Mouse (Mus musculus) MEL (cell line): ENCODE results near the gene Faim2. TPM values are rescaled to one million over a fixed set of nuclear protein-coding genes. Genes with fewer than 3 reads are reported as not detected.

Experiments
- DNase-seq: peaks from one replicate; pipeline ENCODE4 v3.0.0; 2011; ENCODE audit warnings: low read depth, low spot score
- H3K27ac ChIP-seq: 2 replicates; pipeline ENCODE4 v1.5.1; 2012; ENCODE audit warnings: low read depth, mild to moderate bottlenecking, control low read depth, low read length, moderate library complexity; ENCODE audit not compliant: control insufficient read depth
- H3K27me3 ChIP-seq, 2 experiments: fragments of 150-350 bp in 1 of 2; sonication (generic) in 1 of 2; 2 replicates each; pipeline ENCODE4 v1.6.1; 2012; ENCODE audit warnings: low read length in 2 of 2, mild to moderate bottlenecking in 2 of 2, improper control_type of control experiment in 1 of 2, moderate library complexity in 1 of 2; ENCODE audit not compliant: insufficient read depth in 2 of 2, control insufficient read depth in 1 of 2
- H3K36me3 ChIP-seq, 2 experiments: 2 replicates each; pipeline ENCODE4 v1.6.1; 2012 to 2014; ENCODE audit warnings: low read length in 2 of 2, improper control_type of control experiment in 1 of 2, inconsistent platforms in 1 of 2, mild to moderate bottlenecking in 1 of 2; ENCODE audit not compliant: insufficient read depth in 2 of 2, control insufficient read depth in 1 of 2
- H3K4me1 ChIP-seq, 2 experiments: fragments of 150-350 bp in 1 of 2; sonication (generic) in 1 of 2; 2 replicates each; pipeline ENCODE4 v1.6.1; 2012; ENCODE audit warnings: low read length in 2 of 2, improper control_type of control experiment in 1 of 2, mild to moderate bottlenecking in 1 of 2; ENCODE audit not compliant: insufficient read depth in 2 of 2, control insufficient read depth in 1 of 2
- H3K4me3 ChIP-seq, 2 experiments: fragments of 150-350 bp in 1 of 2; sonication (generic) in 1 of 2; 2 replicates each; pipeline ENCODE4 v1.5.1; 2012; ENCODE audit warnings: low read depth in 2 of 2, low read length in 2 of 2, mild to moderate bottlenecking in 2 of 2, moderate library complexity in 2 of 2, control low read depth in 1 of 2, improper control_type of control experiment in 1 of 2; ENCODE audit not compliant: control insufficient read depth in 1 of 2, insufficient read depth in 1 of 2
- H3K79me2 ChIP-seq: 2 replicates; pipeline ENCODE4 v1.6.1; 2012; ENCODE audit warnings: mild to moderate bottlenecking, low read length, moderate library complexity; ENCODE audit not compliant: control insufficient read depth, poor library complexity, insufficient read depth
- H3K9ac ChIP-seq: 2 replicates; pipeline ENCODE4 v1.6.1; 2012; ENCODE audit warnings: low read depth, mild to moderate bottlenecking, control low read depth, low read length, moderate library complexity; ENCODE audit not compliant: control insufficient read depth, poor library complexity, severe bottlenecking
- H3K9me3 ChIP-seq: fragments of 150-350 bp; sonication (generic); replicated peaks from 2 replicates; pipeline ENCODE4 v1.6.1; 2012; ENCODE audit warnings: mild to moderate bottlenecking, low read length, improper control_type of control experiment, moderate library complexity; ENCODE audit not compliant: insufficient read depth
- BHLHE40 ChIP-seq: IDR thresholded peaks from 2 replicates; pipeline ENCODE4 v1.6.1; 2012; ENCODE audit warnings: low read depth, mild to moderate bottlenecking, inconsistent platforms, low read length, improper control_type of control experiment, borderline replicate concordance
- HCFC1 ChIP-seq: IDR thresholded peaks from 2 replicates; pipeline ENCODE4 v1.6.1; 2012; ENCODE audit warnings: low read depth, mild to moderate bottlenecking, inconsistent platforms, low read length, improper control_type of control experiment, moderate library complexity
- KAT2A ChIP-seq: conservative IDR thresholded peaks from 2 replicates; pipeline ENCODE4 v1.6.1; 2012; ENCODE audit warnings: low read depth, low read length, improper control_type of control experiment, inconsistent platforms
- MAZ ChIP-seq: IDR thresholded peaks from 2 replicates; pipeline ENCODE4 v1.6.1; 2012; ENCODE audit warnings: low read depth, mild to moderate bottlenecking, inconsistent platforms, low read length, improper control_type of control experiment
- MXI1 ChIP-seq: IDR thresholded peaks from 2 replicates; pipeline ENCODE4 v1.6.1; 2011; ENCODE audit warnings: mild to moderate bottlenecking, low read depth, low read length, improper control_type of control experiment
- MYB ChIP-seq: IDR thresholded peaks from 2 replicates; pipeline ENCODE4 v1.6.1; 2011; ENCODE audit warnings: mild to moderate bottlenecking, low read depth, low read length, improper control_type of control experiment
- NRF1 ChIP-seq: IDR thresholded peaks from 2 replicates; pipeline ENCODE4 v1.6.1; 2014; ENCODE audit warnings: low read depth, mild to moderate bottlenecking, inconsistent platforms, low read length, improper control_type of control experiment, moderate library complexity; ENCODE audit not compliant: poor library complexity, insufficient read depth, severe bottlenecking
- POLR2A ChIP-seq, 2 experiments: IDR thresholded peaks; 2 replicates each; pipeline ENCODE4 v1.6.1; 2011 to 2012; ENCODE audit warnings: low read length in 2 of 2, mild to moderate bottlenecking in 2 of 2, control low read depth in 1 of 2, improper control_type of control experiment in 1 of 2, low read depth in 1 of 2, moderate library complexity in 1 of 2; ENCODE audit not compliant: control insufficient read depth in 1 of 2, insufficient read depth in 1 of 2, poor library complexity in 1 of 2
- POLR2AphosphoS2 ChIP-seq: IDR thresholded peaks from 2 replicates; pipeline ENCODE4 v1.6.1; 2011; ENCODE audit warnings: low read length, improper control_type of control experiment
- POLR2AphosphoS5 ChIP-seq: IDR thresholded peaks from 2 replicates; pipeline ENCODE4 v1.6.1; 2012; ENCODE audit warnings: low read depth, borderline replicate concordance, mild to moderate bottlenecking, inconsistent platforms, low read length, moderate library complexity, mixed read lengths
- RAD21 ChIP-seq: IDR thresholded peaks from 2 replicates; pipeline ENCODE4 v1.6.1; 2011; ENCODE audit warnings: mild to moderate bottlenecking, low read depth, low read length, improper control_type of control experiment
- TBP ChIP-seq: IDR thresholded peaks from 2 replicates; pipeline ENCODE4 v1.8.0; 2011; ENCODE audit warnings: low read depth, low read length, improper control_type of control experiment
- UBTF ChIP-seq: IDR thresholded peaks from 2 replicates; pipeline ENCODE4 v1.6.1; 2012; ENCODE audit warnings: low read depth, mild to moderate bottlenecking, inconsistent platforms, low read length, improper control_type of control experiment, moderate library complexity, borderline replicate concordance; ENCODE audit not compliant: insufficient read depth
- USF2 ChIP-seq, 2 experiments: IDR thresholded peaks; 2 replicates each; pipeline ENCODE4 v1.6.1; 2011 to 2012; ENCODE audit warnings: improper control_type of control experiment in 2 of 2, low read length in 2 of 2, borderline replicate concordance in 1 of 2, inconsistent platforms in 1 of 2, low read depth in 1 of 2, mild to moderate bottlenecking in 1 of 2; ENCODE audit not compliant: insufficient read depth in 1 of 2
- ZC3H11A ChIP-seq: IDR thresholded peaks from 2 replicates; pipeline ENCODE4 v1.6.1; 2012; ENCODE audit warnings: low read depth, mild to moderate bottlenecking, inconsistent platforms, low read length, improper control_type of control experiment
- ZKSCAN1 ChIP-seq: IDR thresholded peaks from 2 replicates; pipeline ENCODE4 v1.6.1; 2012; ENCODE audit warnings: low read depth, mild to moderate bottlenecking, inconsistent platforms, low read length, improper control_type of control experiment, moderate library complexity
- ZMIZ1 ChIP-seq: IDR thresholded peaks from 2 replicates; pipeline ENCODE4 v1.6.1; 2012; ENCODE audit warnings: low read depth, mild to moderate bottlenecking, inconsistent platforms, low read length, improper control_type of control experiment, moderate library complexity
- ZNF384 ChIP-seq: IDR thresholded peaks from 2 replicates; pipeline ENCODE4 v1.6.1; 2012; ENCODE audit warnings: low read depth, mild to moderate bottlenecking, inconsistent platforms, low read length, improper control_type of control experiment
- polyA plus RNA-seq, 2 experiments: library from polyadenylated mRNA; stranded (reverse) in 1 of 2; unstranded in 1 of 2; fragments of >175 nt in 1 of 2; fragments of >200 nt in 1 of 2; gene quantifications; 2 replicates each; pipeline versions ENCODE4 v1.2.1 to v1.2.4; 2012; ENCODE audit warnings: low replicate concordance in 2 of 2, low read depth in 1 of 2; ENCODE audit not compliant: insufficient read length in 2 of 2, insufficient read depth in 1 of 2, missing spikeins in 1 of 2
- total RNA-seq: library from RNA; depleted of rRNA; stranded (reverse); fragments of 300-350 nt; gene quantifications from 2 replicates; pipeline ENCODE4 v1.2.3, GENCODE M21; 2012

The Faim2 gene
- total and polyA plus RNA-seq, 3 experiments, result 0.06 to 0.08 TPM; not detected in 1

DNA sequence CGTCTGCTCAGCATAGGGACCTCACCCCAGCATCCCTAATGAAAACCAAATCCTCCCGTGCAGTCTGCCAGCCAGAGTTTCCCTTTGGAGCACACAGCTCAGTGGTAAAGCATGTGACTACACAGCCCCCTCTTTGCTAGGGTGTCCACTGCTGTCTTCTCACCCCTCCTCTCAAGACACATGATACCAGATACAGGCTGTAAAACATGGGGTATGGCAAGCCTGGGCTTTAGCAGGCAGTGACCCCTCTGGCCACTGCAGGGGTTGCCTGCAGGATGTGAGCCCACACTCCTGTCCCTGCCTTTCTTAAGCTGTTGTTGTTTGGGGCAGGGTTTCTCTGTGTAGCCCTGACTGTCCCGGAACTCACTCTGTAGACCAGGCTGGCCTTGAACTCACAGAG is 4.1 kb upstream of the Faim2 start:
- DNase-seq, result no peak
- Histone ChIP-seq H3K79me2 (no peaks in the 10 kb centered on the region), H3K36me3 (no peaks in the 10 kb centered on the region), H3K4me3 (no peak overlapping the region), H3K27me3 (peaks cover 12 to 17% of the 10 kb centered on the region in 2 experiments), H3K9me3 (no peaks in the 10 kb centered on the region), H3K4me1 (no peaks in the 10 kb centered on the region), H3K9ac (no peak overlapping the region), H3K27ac (no peak overlapping the region)
- TF ChIP-seq POLR2AphosphoS2 (no peak), ZNF384 (no peak), POLR2A (IDR thresholded peaks at IDR 0.05; ENCODE audit: control insufficient read depth in 1 of 2, insufficient read depth in 1 of 2, low read depth in 1 of 2, low read length in 2 of 2, poor library complexity in 1 of 2) (no peak), TBP (no peak), ZMIZ1 (no peak), MXI1 (no peak), KAT2A (no peak), MYB (no peak), HCFC1 (no peak), POLR2AphosphoS5 (no peak), USF2 (IDR thresholded peaks at IDR 0.05; ENCODE audit: borderline replicate concordance in 1 of 2, insufficient read depth in 1 of 2, low read depth in 1 of 2, low read length in 2 of 2) (no peak), RAD21 (no peak), BHLHE40 (no peak)

GRCm38 (mm10) chr15:99531146-99531545 is 3.2 kb upstream of the Faim2 start:
- no peak overlapping the region for H3K9ac ChIP-seq
- H3K4me1 ChIP-seq, result no peaks in the 10 kb centered on the region
- no peak for TF ChIP-seq POLR2A (IDR thresholded peaks at IDR 0.05; ENCODE audit: control insufficient read depth in 1 of 2, insufficient read depth in 1 of 2, low read depth in 1 of 2, low read length in 2 of 2, poor library complexity in 1 of 2)
- TF ChIP-seq ZKSCAN1, result no peak
- TF ChIP-seq UBTF, result no peak
- TF ChIP-seq ZC3H11A, result no peak
- no peak for TF ChIP-seq NRF1
- no peak for TF ChIP-seq KAT2A
- no peak for TF ChIP-seq RAD21
- no peak for TF ChIP-seq POLR2AphosphoS2
- no peak for TF ChIP-seq MXI1
- no peak for TF ChIP-seq MAZ
- TF ChIP-seq, all 39 proteins: peak for 0
- Histone ChIP-seq H3K9me3 (no peaks in the 10 kb centered on the region), H3K4me3 (no peak overlapping the region), H3K27me3 (peaks cover 11 to 13% of the 10 kb centered on the region in 2 experiments), H3K27ac (no peak overlapping the region), H3K36me3 (no peaks in the 10 kb centered on the region), H3K79me2 (no peaks in the 10 kb centered on the region)
- no peak for DNase-seq
